In genomic region chr7:140973396-140974165, GRCm38 (mm10) we compare ENCODE assay signal across 18 mouse cellular contexts. TPM values are rescaled to one million over a fixed set of nuclear protein-coding genes. Genes with fewer than 3 reads are reported as not detected.
A peak's percentile ranks its signal among the peaks of the same experiment; 100 is the strongest.
DNase-seq lines count a peak whose midpoint lies in the region; ATAC-seq and TF ChIP-seq lines count a peak whose summit lies in the region.
"Had no signal": no experiment of that assay in that cellular context is flagged by ENCODE, and none has a peak within 500 bp of the region (broad histone marks: within the 10 kb centered on the region; RNA-seq: fewer than 3 reads in every experiment).

No protein-coding gene starts in this region.

- peak; percentile 80 for DNase-seq in midbrain, embryonic 11.5 days (ENCODE audit: low spot score, missing footprints)
- no peak for DNase-seq in Patski (ENCODE audit: low read depth, low spot score)
- DNase-seq in stomach, postnatal 0 days (ENCODE audit: low spot score), result no peak
- DNase-seq in layer of hippocampus, postnatal 10 days (ENCODE audit: low spot score in 2 of 2), result no peak
- no peak for DNase-seq in thymus, postnatal 0 days (ENCODE audit: low spot score)
- DNase-seq: cerebellum, adult 2 months; left cerebral cortex, postnatal 4 days; lung, postnatal 10 days; midbrain, embryonic 14.5 days; thymus, postnatal 4 days had no signal

- no peaks in the 10 kb centered on the region for H3K36me3 ChIP-seq in midbrain, embryonic 11.5 days (ENCODE audit: control insufficient read depth, insufficient read depth, low read length)
- no peaks in the 10 kb centered on the region for H3K36me3 ChIP-seq in midbrain, embryonic 16.5 days (ENCODE audit: control insufficient read depth, insufficient read depth, low read length)
- no peaks in the 10 kb centered on the region for H3K36me3 ChIP-seq in intestine, postnatal 0 days (ENCODE audit: control insufficient read depth, insufficient read depth)
- H3K36me3 ChIP-seq in stomach, postnatal 0 days (ENCODE audit: control insufficient read depth, insufficient read depth, low read length), result no peaks in the 10 kb centered on the region
- H3K36me3 ChIP-seq: heart, embryonic 12.5 days; hindbrain, embryonic 13.5 days had no signal

- POLR2A ChIA-PET in Patski (lab: Charles Lee), result interaction anchor here (0.5 to 0.9 kb wide), 2 partner anchors 31 to 221 kb away, joined by 3 to 4 read pairs; partner anchors contain the start of gene Lrrc56

- H3K27ac ChIP-seq in midbrain, embryonic 11.5 days (ENCODE audit: low read depth, low read length), result no peak overlapping the region
- H3K27ac ChIP-seq in midbrain, embryonic 16.5 days (ENCODE audit: low read length), result no peak overlapping the region
- H3K27ac ChIP-seq in intestine, postnatal 0 days (ENCODE audit: low read depth, low read length), result 0 out of 2 replicates have a peak overlapping the region, but pooled peaks have one; percentile 41
- peak overlapping the region; percentile 49 for H3K27ac ChIP-seq in stomach, postnatal 0 days (replicated peaks)
- H3K27ac ChIP-seq: hindbrain, embryonic 13.5 days had no signal

- WGBS in midbrain, embryonic 11.5 days, result 25% methylated on average over 14 of the region's 14 CpGs
- WGBS in midbrain, embryonic 16.5 days, result 25% methylated on average over 14 of the region's 14 CpGs
- 50% methylated on average over 14 of the region's 14 CpGs for WGBS in intestine, postnatal 0 days
- WGBS in stomach, postnatal 0 days, result 36% methylated on average over 14 of the region's 14 CpGs

- no peak for TF ChIP-seq EP300 in stomach, postnatal 0 days (optimal IDR thresholded peaks at IDR 0.05)

- no peak overlapping the region for H3K4me3 ChIP-seq in midbrain, embryonic 11.5 days (ENCODE audit: low read depth, low read length)
- no peak overlapping the region for H3K4me3 ChIP-seq in midbrain, embryonic 16.5 days (ENCODE audit: low read depth, low read length)
- no peak overlapping the region for H3K4me3 ChIP-seq in intestine, postnatal 0 days (ENCODE audit: low read depth, low read length)
- H3K4me3 ChIP-seq in stomach, postnatal 0 days (ENCODE audit: low read depth, low read length), result no peak overlapping the region
- H3K4me3 ChIP-seq: heart, embryonic 12.5 days; hindbrain, embryonic 13.5 days had no signal

- H3K4me1 ChIP-seq in midbrain, embryonic 11.5 days (ENCODE audit: control insufficient read depth, insufficient read depth, low read length), result peaks cover 9% of the 10 kb centered on the region; the same call in 1 of the 2 replicates
- no peaks in the 10 kb centered on the region for H3K4me1 ChIP-seq in midbrain, embryonic 16.5 days (ENCODE audit: control insufficient read depth, insufficient read depth, low read length)
- H3K4me1 ChIP-seq in intestine, postnatal 0 days (replicated peaks; ENCODE audit: control insufficient read depth, insufficient read depth, low read length), result 0 out of 2 replicates have a peak, but pooled peaks cover 7% of the 10 kb centered on the region
- H3K4me1 ChIP-seq in stomach, postnatal 0 days (replicated peaks; ENCODE audit: control insufficient read depth, insufficient read depth), result peaks cover 12% of the 10 kb centered on the region

- CTCF ChIA-PET in Patski (lab: Charles Lee), result interaction anchor here (0.9 to 2.1 kb wide), 4 partner anchors 14 to 96 kb away, joined by 3 to 8 read pairs (median 4); no protein-coding TSS in a partner anchor

- TF ChIP-seq CTCF in Patski (IDR thresholded peaks at IDR 0.05), result no peak
- TF ChIP-seq CTCF in intestine, postnatal 0 days (IDR thresholded peaks at IDR 0.05; ENCODE audit: low read depth), result no peak
- TF ChIP-seq CTCF in stomach, postnatal 0 days (IDR thresholded peaks at IDR 0.05; ENCODE audit: low read depth), result no peak

- H3K4me2 ChIP-seq in midbrain, embryonic 11.5 days, result no peak overlapping the region
- H3K4me2 ChIP-seq in midbrain, embryonic 16.5 days (ENCODE audit: low read length), result no peak overlapping the region
- H3K4me2 ChIP-seq in intestine, postnatal 0 days (replicated peaks; ENCODE audit: low read depth), result no peak overlapping the region
- no peak overlapping the region for H3K4me2 ChIP-seq in stomach, postnatal 0 days (replicated peaks; ENCODE audit: low read depth)
- H3K4me2 ChIP-seq: heart, embryonic 12.5 days; hindbrain, embryonic 13.5 days had no signal

- no peak for ATAC-seq in midbrain, embryonic 11.5 days (ENCODE audit: low FRiP score)
- no peak for ATAC-seq in midbrain, embryonic 16.5 days
- peak; percentile 76 for ATAC-seq in Patski
- ATAC-seq in intestine, postnatal 0 days, result no peak
- ATAC-seq in stomach, postnatal 0 days (ENCODE audit: low FRiP score, low TSS enrichment), result no peak

- H3K27me3 ChIP-seq in midbrain, embryonic 11.5 days (ENCODE audit: control insufficient read depth, insufficient read depth, low read length), result no peaks in the 10 kb centered on the region; the same call in 1 of the 2 replicates
- H3K27me3 ChIP-seq in midbrain, embryonic 16.5 days (ENCODE audit: control insufficient read depth, insufficient read depth, low read depth, low read length), result no peaks in the 10 kb centered on the region; the same call in 1 of the 2 replicates
- no peaks in the 10 kb centered on the region for H3K27me3 ChIP-seq in Patski
- no peaks in the 10 kb centered on the region for H3K27me3 ChIP-seq in intestine, postnatal 0 days (replicated peaks; ENCODE audit: control insufficient read depth, insufficient read depth, low read length)
- no peaks in the 10 kb centered on the region for H3K27me3 ChIP-seq in stomach, postnatal 0 days (ENCODE audit: control insufficient read depth, insufficient read depth, low read length)

- in situ Hi-C loops in Patski (cut with MboI; ENCODE audit: low pct_unique_long_range_greater_than_20kb), result no loop called here

- H3K9ac ChIP-seq in midbrain, embryonic 11.5 days (ENCODE audit: low read length), result no peak overlapping the region
- no peak overlapping the region for H3K9ac ChIP-seq in midbrain, embryonic 16.5 days (ENCODE audit: low read depth, low read length)
- no peak overlapping the region for H3K9ac ChIP-seq in intestine, postnatal 0 days (ENCODE audit: low read depth, low read length)
- no peak overlapping the region for H3K9ac ChIP-seq in stomach, postnatal 0 days (ENCODE audit: low read length)
- H3K9ac ChIP-seq: heart, embryonic 12.5 days; hindbrain, embryonic 13.5 days had no signal

- H3K9me3 ChIP-seq in midbrain, embryonic 11.5 days (ENCODE audit: control insufficient read depth, low read length), result no peaks in the 10 kb centered on the region
- no peaks in the 10 kb centered on the region for H3K9me3 ChIP-seq in midbrain, embryonic 16.5 days (replicated peaks; ENCODE audit: control insufficient read depth, low read length, poor library complexity, severe bottlenecking)
- H3K9me3 ChIP-seq in intestine, postnatal 0 days (ENCODE audit: control insufficient read depth), result no peaks in the 10 kb centered on the region
- H3K9me3 ChIP-seq in stomach, postnatal 0 days (ENCODE audit: control insufficient read depth, low read length), result no peaks in the 10 kb centered on the region
- H3K9me3 ChIP-seq: heart, embryonic 12.5 days; hindbrain, embryonic 13.5 days had no signal

RNA-seq across cellular contexts. Expression of gene Ifitm1, which starts 6.6 kb away (rescaled TPM):
- polyA plus RNA-seq in midbrain, embryonic 11.5 days (2014; fragmentation: Nextera tagmentation; extraction: Ambion mirVana), result 8.0 and 9.5 TPM in 2 replicates
- polyA plus RNA-seq in midbrain, embryonic 16.5 days (2015; fragmentation: Nextera tagmentation; extraction: Ambion mirVana), result 9.0 and 11.1 TPM in 2 replicates
- polyA plus RNA-seq in Patski (2021), result 0.22 TPM
- polyA plus RNA-seq in intestine, postnatal 0 days (2015; fragmentation: Nextera tagmentation; extraction: Ambion mirVana), result 122 and 133 TPM in 2 replicates
- polyA plus RNA-seq in stomach, postnatal 0 days (2015; fragmentation: Nextera tagmentation; extraction: Ambion mirVana), result 162 and 173 TPM in 2 replicates
- total RNA-seq in layer of hippocampus, postnatal 10 days (2021), result 1 to 10 TPM; 3.6 to 5.5 TPM
- 109 and 131 TPM in 2 replicates for polyA plus RNA-seq in thymus, postnatal 0 days (2015; fragmentation: Nextera tagmentation; extraction: Ambion mirVana)

RNA-seq across cellular contexts. Expression of gene Ifitm2, which starts 17.8 kb away (rescaled TPM):
- 198 and 207 TPM in 2 replicates for polyA plus RNA-seq in midbrain, embryonic 11.5 days (2014; fragmentation: Nextera tagmentation; extraction: Ambion mirVana)
- 118 and 129 TPM in 2 replicates for polyA plus RNA-seq in midbrain, embryonic 16.5 days (2015; fragmentation: Nextera tagmentation; extraction: Ambion mirVana)
- polyA plus RNA-seq in Patski (2021), result 257 TPM
- 686 and 738 TPM in 2 replicates for polyA plus RNA-seq in intestine, postnatal 0 days (2015; fragmentation: Nextera tagmentation; extraction: Ambion mirVana)
- polyA plus RNA-seq in stomach, postnatal 0 days (2015; fragmentation: Nextera tagmentation; extraction: Ambion mirVana), result 932 and 1,048 TPM in 2 replicates
- total RNA-seq in layer of hippocampus, postnatal 10 days (2021), result 10 to 100 TPM; 20.3 to 27.0 TPM
- 443 and 459 TPM in 2 replicates for polyA plus RNA-seq in thymus, postnatal 0 days (2015; fragmentation: Nextera tagmentation; extraction: Ambion mirVana)

RNA-seq across cellular contexts. Expression of gene Gm45717, which starts 17.8 kb away (rescaled TPM):
- not detected in 2 replicates for polyA plus RNA-seq in midbrain, embryonic 11.5 days (2014; fragmentation: Nextera tagmentation; extraction: Ambion mirVana)
- polyA plus RNA-seq in midbrain, embryonic 16.5 days (2015; fragmentation: Nextera tagmentation; extraction: Ambion mirVana), result not detected in 2 replicates
- polyA plus RNA-seq in Patski (2021), result 0.50 TPM
- polyA plus RNA-seq in intestine, postnatal 0 days (2015; fragmentation: Nextera tagmentation; extraction: Ambion mirVana), result 0.38 TPM in 1 of 2 replicates, not detected in the other
- polyA plus RNA-seq in stomach, postnatal 0 days (2015; fragmentation: Nextera tagmentation; extraction: Ambion mirVana), result 0.32 and 0.71 TPM in 2 replicates
- not detected for total RNA-seq in layer of hippocampus, postnatal 10 days (2021)
- not detected in 2 replicates for polyA plus RNA-seq in thymus, postnatal 0 days (2015; fragmentation: Nextera tagmentation; extraction: Ambion mirVana)
- total RNA-seq: adrenal gland, postnatal 4 days; left cerebral cortex, postnatal 4 days; neutrophil, adult 5-6 weeks had no signal
- polyA plus RNA-seq: cerebellum, adult 2 months; frontal cortex, adult 2 months; heart, embryonic 12.5 days; hindbrain, embryonic 13.5 days; midbrain, embryonic 14.5 days; spleen, adult 2 months had no signal

RNA-seq across cellular contexts. Expression of gene Ifitm5, which starts 23.5 kb away (rescaled TPM):
- polyA plus RNA-seq in midbrain, embryonic 11.5 days (2014; fragmentation: Nextera tagmentation; extraction: Ambion mirVana), result 0.20 TPM in 1 of 2 replicates, not detected in the other
- polyA plus RNA-seq in midbrain, embryonic 16.5 days (2015; fragmentation: Nextera tagmentation; extraction: Ambion mirVana), result 0.29 and 1.3 TPM in 2 replicates
- polyA plus RNA-seq in Patski (2021), result 0.30 TPM
- polyA plus RNA-seq in intestine, postnatal 0 days (2015; fragmentation: Nextera tagmentation; extraction: Ambion mirVana), result 0.34 and 0.75 TPM in 2 replicates
- polyA plus RNA-seq in stomach, postnatal 0 days (2015; fragmentation: Nextera tagmentation; extraction: Ambion mirVana), result 0.58 and 0.82 TPM in 2 replicates
- not detected for total RNA-seq in layer of hippocampus, postnatal 10 days (2021)
- polyA plus RNA-seq in thymus, postnatal 0 days (2015; fragmentation: Nextera tagmentation; extraction: Ambion mirVana), result 0.39 and 0.63 TPM in 2 replicates
- total RNA-seq: left cerebral cortex, postnatal 4 days had no signal
- polyA plus RNA-seq: cerebellum, adult 2 months; frontal cortex, adult 2 months had no signal

RNA-seq across cellular contexts. Expression of gene Pgghg, which starts 32.4 kb away (rescaled TPM):
- polyA plus RNA-seq in midbrain, embryonic 11.5 days (2014; fragmentation: Nextera tagmentation; extraction: Ambion mirVana), result 10.2 and 12.5 TPM in 2 replicates
- polyA plus RNA-seq in midbrain, embryonic 16.5 days (2015; fragmentation: Nextera tagmentation; extraction: Ambion mirVana), result 5.4 and 6.3 TPM in 2 replicates
- 18.3 TPM for polyA plus RNA-seq in Patski (2021)
- 18.9 and 19.4 TPM in 2 replicates for polyA plus RNA-seq in intestine, postnatal 0 days (2015; fragmentation: Nextera tagmentation; extraction: Ambion mirVana)
- 10.1 and 12.3 TPM in 2 replicates for polyA plus RNA-seq in stomach, postnatal 0 days (2015; fragmentation: Nextera tagmentation; extraction: Ambion mirVana)
- 1 to 10 TPM; 4.2 to 5.0 TPM for total RNA-seq in layer of hippocampus, postnatal 10 days (2021)
- polyA plus RNA-seq in thymus, postnatal 0 days (2015; fragmentation: Nextera tagmentation; extraction: Ambion mirVana), result 15.5 and 18.6 TPM in 2 replicates

Comparison
In these comparisons a context has a peak if more than half of its experiments do, and no peak if none do; other contexts are left out.
1. H3K27ac ChIP-seq: peak in intestine, postnatal 0 days (single experiment) and stomach, postnatal 0 days (single experiment); none in midbrain, embryonic 11.5 days (single experiment) and midbrain, embryonic 16.5 days (single experiment).